Mouse (Mus musculus) heart, adult 9 months (tissue): ENCODE data around the gene AA792892.
"Not testable (repeated sequence)": the region's sequence is repeated elsewhere in the genome, so short reads cannot be mapped to it uniquely, and the experiment has no call there.

ENCODE experiments used
- DNase-seq, 2 experiments: peaks; one replicate each; pipeline ENCODE4 v3.0.0; 2022; ENCODE audit warnings: low spot score in 2 of 2

The AA792892 gene

DNA sequence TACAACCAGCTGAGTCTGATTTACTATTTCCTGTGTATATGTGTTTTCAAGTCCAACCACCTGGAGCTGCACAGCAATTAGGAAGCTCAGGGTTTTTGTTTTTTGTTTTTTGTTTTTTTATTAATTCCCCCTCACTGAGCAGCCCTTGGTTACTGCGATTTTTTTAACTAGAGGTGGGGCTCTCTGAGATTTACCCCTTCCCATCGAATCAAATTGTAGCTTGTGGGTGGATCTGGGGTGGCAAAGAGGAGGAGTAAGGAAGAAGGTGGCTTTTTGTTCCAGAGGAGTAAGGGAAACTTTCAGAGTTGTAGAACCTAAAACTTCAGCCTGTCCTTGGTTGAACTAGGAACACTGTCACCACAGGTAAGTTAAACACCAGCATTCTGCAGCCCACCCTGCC lies at the start of gene AA792892:
Gene AA792892 (plus strand): TSS at position 301 of the 400 bp plus-strand sequence.
- DNase-seq = not testable (repeated sequence)

DNA sequence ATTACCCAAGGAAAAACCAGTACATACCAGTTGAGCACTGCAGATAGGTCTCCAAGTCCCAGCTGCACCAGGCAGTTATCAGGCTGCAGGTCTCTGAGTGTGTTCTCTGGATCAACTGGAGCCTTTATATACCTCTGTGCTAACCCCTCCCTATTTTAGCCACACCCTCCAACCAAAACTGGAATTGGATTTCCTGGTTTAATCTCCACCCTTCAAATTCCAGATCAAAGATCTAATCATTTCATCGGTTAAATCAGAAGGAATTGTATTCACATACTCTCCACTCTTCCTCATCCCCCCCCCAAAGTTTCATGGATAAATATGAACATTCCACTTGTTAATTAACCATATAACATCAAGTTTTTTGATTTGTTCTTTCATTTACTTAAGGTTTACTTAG lies 32.9 kb upstream of the AA792892 start, which contains the start of gene A430089I19Rik:
Gene A430089I19Rik (minus strand): TSS at position 101 of the 400 bp plus-strand sequence.
- not testable (repeated sequence) for DNase-seq

DNA sequence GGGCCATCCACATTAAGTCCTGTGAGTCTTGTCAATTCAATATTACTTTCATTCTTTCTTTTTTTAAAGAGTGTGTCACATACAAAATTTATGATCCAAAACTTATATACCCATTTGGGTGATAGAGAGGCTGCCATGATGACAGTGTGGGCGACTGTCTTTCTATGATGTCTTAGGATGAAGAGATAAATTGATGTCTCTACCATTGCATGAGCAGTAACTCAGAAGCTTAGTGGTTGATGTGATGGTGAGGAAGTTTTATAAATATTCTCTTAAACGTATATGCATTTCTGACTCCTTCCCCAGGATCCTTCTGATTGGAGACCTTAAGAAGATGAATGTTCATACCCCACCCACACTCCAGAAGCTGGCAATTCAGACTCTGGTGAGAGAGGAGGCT lies 25.4 kb upstream of the AA792892 start, which contains the start of gene Gm6502:
Gene Gm6502 (plus strand): TSS at position 301 of the 400 bp plus-strand sequence.
- DNase-seq = not testable (repeated sequence)
